In genomic region chr10:125273759-125274158, GRCm38 (mm10) we compare ENCODE assay signal across 30 mouse cellular contexts.
DNase-seq lines count a peak whose midpoint lies in the region; ATAC-seq lines count a peak whose summit lies in the region.
"Had no signal": no experiment of that assay in that cellular context is flagged by ENCODE, and none has a peak within 500 bp of the region (broad histone marks: within the 10 kb centered on the region; RNA-seq: fewer than 3 reads in every experiment).

No protein-coding gene starts in this region.

- H3K27ac ChIP-seq in forebrain, embryonic 16.5 days (ENCODE audit: low read length): no peak overlapping the region
- no peak overlapping the region for H3K27ac ChIP-seq in forebrain, embryonic 11.5 days (ENCODE audit: low read depth, low read length)
- H3K27ac ChIP-seq: intestine, embryonic 15.5 days; limb, embryonic 12.5 days; liver, embryonic 13.5 days; macrophage; neural tube, embryonic 12.5 days had no signal

- H3K4me2 ChIP-seq in forebrain, embryonic 16.5 days (ENCODE audit: low read length): no peak overlapping the region
- H3K4me2 ChIP-seq in forebrain, embryonic 11.5 days (ENCODE audit: low read depth, low read length, severe bottlenecking): no peak overlapping the region
- H3K4me2 ChIP-seq: intestine, embryonic 15.5 days; limb, embryonic 12.5 days; liver, embryonic 13.5 days; midbrain, embryonic 11.5 days; neural tube, embryonic 12.5 days had no signal

- no peaks in the 10 kb centered on the region for H3K9me3 ChIP-seq in forebrain, embryonic 16.5 days (ENCODE audit: control insufficient read depth, low read length)
- H3K9me3 ChIP-seq in forebrain, embryonic 11.5 days (ENCODE audit: control insufficient read depth, low read length): no peaks in the 10 kb centered on the region
- H3K9me3 ChIP-seq: limb, embryonic 12.5 days; liver, embryonic 13.5 days; neural tube, embryonic 12.5 days had no signal

- no peaks in the 10 kb centered on the region for H3K27me3 ChIP-seq in forebrain, embryonic 16.5 days (replicated peaks; ENCODE audit: control insufficient read depth, insufficient read depth, low read length)
- no peaks in the 10 kb centered on the region for H3K27me3 ChIP-seq in forebrain, embryonic 11.5 days (ENCODE audit: control insufficient read depth, insufficient read depth, low read length)
- H3K27me3 ChIP-seq: intestine, embryonic 15.5 days; limb, embryonic 12.5 days; liver, embryonic 13.5 days; neural tube, embryonic 12.5 days had no signal

- DNase-seq in forebrain, embryonic 11.5 days (ENCODE audit: low spot score): no peak
- peak; percentile 51 for DNase-seq in forelimb bud, embryonic 11.5 days (ENCODE audit: low read depth, low spot score)
- DNase-seq in ovary, adult 18-20 months (ENCODE audit: low spot score): no peak
- DNase-seq: adrenal gland, postnatal 14 days; cerebellum, adult 11-12 months; cerebellum, adult 9-11 months; gastrocnemius, postnatal 10 days; heart, postnatal 14 days; kidney, adult 9 months; kidney, postnatal 10 days; layer of hippocampus, postnatal 36 days; liver, embryonic 13.5 days; lung, adult 18-20 months; right cerebral cortex, postnatal 14 days; thymus, adult 18-20 months; thymus, postnatal 36 days had no signal

- no peak overlapping the region for H3K9ac ChIP-seq in forebrain, embryonic 16.5 days (replicated peaks; ENCODE audit: low read depth, low read length)
- H3K9ac ChIP-seq in forebrain, embryonic 11.5 days (ENCODE audit: low read length): no peak overlapping the region
- H3K9ac ChIP-seq: intestine, embryonic 15.5 days; limb, embryonic 12.5 days; liver, embryonic 13.5 days; neural tube, embryonic 12.5 days had no signal

- 0 out of 2 replicates have a peak, but pooled peaks have one; percentile 23 for ATAC-seq in forebrain, embryonic 16.5 days
- no peak for ATAC-seq in forebrain, embryonic 11.5 days (replicated peaks; ENCODE audit: low FRiP score)
- 0 out of 2 replicates have a peak, but pooled peaks have one; percentile 30 for ATAC-seq in common myeloid progenitor, adult 5-6 weeks (replicated peaks; ENCODE audit: low read depth, poor library complexity, severe bottlenecking)
- ATAC-seq in megakaryocyte, adult 5-6 weeks (ENCODE audit: poor library complexity, severe bottlenecking): peak; percentile 34
- no peak for ATAC-seq in megakaryocyte-erythroid progenitor cell, adult 5-6 weeks (replicated peaks; ENCODE audit: low FRiP score, low TSS enrichment, poor library complexity, severe bottlenecking)
- ATAC-seq: CD4-positive, CD25-positive, alpha-beta regulatory T cell, adult 4 months; hindbrain, embryonic 16.5 days; intestine, embryonic 15.5 days; lung, postnatal 0 days; midbrain, embryonic 16.5 days had no signal

- H3K36me3 ChIP-seq in forebrain, embryonic 16.5 days (ENCODE audit: control insufficient read depth, insufficient read depth): no peaks in the 10 kb centered on the region; the same call in 1 of the 2 replicates
- no peaks in the 10 kb centered on the region for H3K36me3 ChIP-seq in forebrain, embryonic 11.5 days (ENCODE audit: control insufficient read depth, insufficient read depth, low read length)
- H3K36me3 ChIP-seq: intestine, embryonic 15.5 days; limb, embryonic 12.5 days; liver, embryonic 13.5 days; neural tube, embryonic 12.5 days had no signal

- WGBS in forebrain, embryonic 16.5 days: 31% methylated on average over 7 of the region's 7 CpGs
- WGBS in forebrain, embryonic 11.5 days: 59% methylated on average over 7 of the region's 7 CpGs

- H3K4me3 ChIP-seq in forebrain, embryonic 16.5 days (replicated peaks; ENCODE audit: low read length): no peak overlapping the region
- H3K4me3 ChIP-seq in forebrain, embryonic 11.5 days (ENCODE audit: low read depth, low read length): no peak overlapping the region
- H3K4me3 ChIP-seq: intestine, embryonic 15.5 days; limb, embryonic 12.5 days; liver, embryonic 13.5 days; myocyte; neural tube, embryonic 12.5 days had no signal

- peaks cover 5% of the 10 kb centered on the region for H3K4me1 ChIP-seq in forebrain, embryonic 16.5 days (replicated peaks; ENCODE audit: control insufficient read depth, insufficient read depth, low read length)
- H3K4me1 ChIP-seq in forebrain, embryonic 11.5 days (replicated peaks; ENCODE audit: control insufficient read depth, insufficient read depth, low read length): no peaks in the 10 kb centered on the region
- H3K4me1 ChIP-seq: intestine, embryonic 15.5 days; liver, embryonic 13.5 days had no signal

Comparison
In these comparisons a context has a peak if more than half of its experiments do, and no peak if none do; other contexts are left out.
1. ATAC-seq: peak in forebrain, embryonic 16.5 days (single experiment), common myeloid progenitor, adult 5-6 weeks (single experiment) and megakaryocyte, adult 5-6 weeks (single experiment); none in forebrain, embryonic 11.5 days (single experiment) and megakaryocyte-erythroid progenitor cell, adult 5-6 weeks (single experiment).